Mouse (Mus musculus): ENCODE results near the gene Kcnk1. TPM values are rescaled to one million over a fixed set of nuclear protein-coding genes. Genes with fewer than 3 reads are reported as not detected.
A peak's percentile ranks its signal among the peaks of the same experiment; 100 is the strongest.

Kcnk1 gene
- polyA plus RNA-seq, 1 experiment from 2014 or later = 36.7 TPM

DNA sequence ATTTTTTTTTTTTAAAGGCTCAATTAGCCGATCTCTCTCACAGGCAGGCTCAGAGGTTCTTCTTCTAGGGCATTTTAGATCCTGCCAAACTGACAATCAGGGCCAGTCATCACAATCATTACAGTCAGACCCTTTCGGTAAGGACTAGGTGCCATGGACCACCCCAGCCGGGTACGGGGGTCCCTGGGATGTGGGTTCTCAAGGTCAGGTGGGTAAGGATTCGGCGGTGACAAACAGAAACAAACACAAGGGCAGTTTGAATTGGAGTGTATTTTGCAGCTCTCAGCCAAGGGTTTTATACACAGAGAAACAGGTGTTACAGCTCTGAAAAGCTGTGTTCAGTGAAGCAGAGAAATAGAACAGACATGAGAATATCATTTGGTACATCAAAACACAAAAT is 8.6 kb downstream of the Kcnk1 start:
- TF ChIP-seq CTCF (IDR thresholded peaks at IDR 0.05; ENCODE audit: low read depth) = no peak

DNA sequence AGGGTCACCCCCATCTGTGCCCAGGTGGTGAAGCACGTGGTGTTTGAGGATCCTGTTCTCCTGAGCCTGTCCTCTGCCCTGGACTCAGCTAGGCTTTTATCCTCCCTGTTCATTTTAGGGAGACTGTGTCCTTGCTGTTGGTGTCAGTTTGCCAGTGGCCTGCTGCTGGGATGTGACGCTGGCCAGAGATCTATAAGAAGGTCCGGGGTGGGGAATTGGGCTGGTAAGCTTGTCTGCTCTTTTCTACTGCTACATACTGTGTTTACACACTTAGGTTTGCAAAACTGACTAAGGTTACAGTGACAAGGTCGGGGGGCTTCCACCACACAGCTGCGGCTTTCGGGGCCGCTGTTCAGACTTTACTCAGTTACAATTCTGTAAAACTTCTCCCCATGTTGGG is 10.0 kb downstream of the Kcnk1 start:
- 75% methylated on average over 7 of the region's 7 CpGs for WGBS

More for the DNA sequence above, 8.6 kb downstream of the Kcnk1 start:
- no peak overlapping the region for H3K9ac ChIP-seq (ENCODE audit: low read depth, low read length)
- no peak for ATAC-seq
- WGBS = 91% methylated on average over 6 of the region's 6 CpGs
- H3K9me3 ChIP-seq (ENCODE audit: control insufficient read depth) = no peaks in the 10 kb centered on the region
- no peak overlapping the region for H3K4me3 ChIP-seq (ENCODE audit: low read depth, low read length)
- no peak overlapping the region for H3K4me2 ChIP-seq (replicated peaks; ENCODE audit: low read depth)
- peaks cover 6% of the 10 kb centered on the region; the same call in 1 of the 2 replicates for H3K4me1 ChIP-seq (replicated peaks; ENCODE audit: control insufficient read depth, insufficient read depth, low read length)
- no peaks in the 10 kb centered on the region for H3K36me3 ChIP-seq (ENCODE audit: control insufficient read depth, insufficient read depth)
- no peak overlapping the region for H3K27ac ChIP-seq (ENCODE audit: low read depth, low read length)
- no peaks in the 10 kb centered on the region for H3K27me3 ChIP-seq (replicated peaks; ENCODE audit: control insufficient read depth, insufficient read depth, low read length)

DNA sequence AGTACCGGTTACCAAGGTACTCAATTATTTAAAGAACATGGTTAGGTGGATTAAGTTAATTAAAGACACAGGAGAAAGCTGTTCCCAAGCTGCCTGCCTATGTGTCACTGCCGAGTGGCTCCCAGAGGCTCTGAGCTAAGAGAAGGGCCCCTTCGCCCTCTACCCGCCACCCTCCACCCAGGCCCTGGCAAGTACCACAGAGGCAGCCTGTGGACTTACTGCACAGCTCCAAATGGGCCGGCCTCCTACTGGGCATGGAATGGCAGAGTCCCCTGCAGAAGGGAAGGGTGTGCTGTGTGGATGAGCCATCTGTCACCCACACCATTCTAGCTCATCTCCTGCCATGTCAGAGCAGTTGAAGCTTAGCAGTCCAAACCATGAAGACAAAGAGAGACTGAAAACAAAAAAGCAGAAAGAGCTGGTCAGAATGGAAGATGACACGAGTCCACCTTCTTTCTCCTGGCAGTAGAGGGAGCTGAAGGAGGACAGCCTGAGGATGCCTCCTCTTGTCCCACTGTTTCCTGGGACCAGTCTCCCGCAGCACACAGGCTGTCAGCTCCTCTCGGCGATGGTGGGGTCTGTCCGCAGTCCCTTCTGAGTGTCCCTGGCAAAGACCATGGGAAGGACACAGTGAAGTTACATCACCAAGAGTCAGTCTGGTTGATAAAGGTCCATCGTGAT is 11.5 kb downstream of the Kcnk1 start:
- H3K9ac ChIP-seq (ENCODE audit: low read depth, low read length) = no peak overlapping the region
- no peaks in the 10 kb centered on the region for H3K27me3 ChIP-seq (replicated peaks; ENCODE audit: control insufficient read depth, insufficient read depth, low read length)
- peaks cover 7% of the 10 kb centered on the region; the same call in 1 of the 2 replicates for H3K4me1 ChIP-seq (replicated peaks; ENCODE audit: control insufficient read depth, insufficient read depth, low read length)
- WGBS = 86% methylated on average over 11 of the region's 11 CpGs
- no peak overlapping the region for H3K4me2 ChIP-seq (replicated peaks; ENCODE audit: low read depth)
- no peaks in the 10 kb centered on the region for H3K9me3 ChIP-seq (ENCODE audit: control insufficient read depth)
- ATAC-seq = no peak
- no peak overlapping the region for H3K27ac ChIP-seq (ENCODE audit: low read depth, low read length)
- no peaks in the 10 kb centered on the region for H3K36me3 ChIP-seq (ENCODE audit: control insufficient read depth, insufficient read depth)
- TF ChIP-seq CTCF (IDR thresholded peaks at IDR 0.05; ENCODE audit: low read depth) = no peak
- no peak overlapping the region for H3K4me3 ChIP-seq (ENCODE audit: low read depth, low read length)

More for the DNA sequence above, 10.0 kb downstream of the Kcnk1 start:
- Histone ChIP-seq H3K4me1 (replicated peaks; ENCODE audit: control insufficient read depth, insufficient read depth, low read length) (peaks cover 7% of the 10 kb centered on the region; the same call in 1 of the 2 replicates), H3K4me2 (replicated peaks; ENCODE audit: low read depth) (no peak overlapping the region), H3K4me3 (ENCODE audit: low read depth, low read length) (no peak overlapping the region), H3K36me3 (ENCODE audit: control insufficient read depth, insufficient read depth) (no peaks in the 10 kb centered on the region), H3K9me3 (ENCODE audit: control insufficient read depth) (no peaks in the 10 kb centered on the region), H3K9ac (ENCODE audit: low read depth, low read length) (no peak overlapping the region), H3K27me3 (replicated peaks; ENCODE audit: control insufficient read depth, insufficient read depth, low read length) (no peaks in the 10 kb centered on the region), H3K27ac (ENCODE audit: low read depth, low read length) (no peak overlapping the region)
- no peak for ATAC-seq
- TF ChIP-seq CTCF (IDR thresholded peaks at IDR 0.05; ENCODE audit: low read depth) = no peak

DNA sequence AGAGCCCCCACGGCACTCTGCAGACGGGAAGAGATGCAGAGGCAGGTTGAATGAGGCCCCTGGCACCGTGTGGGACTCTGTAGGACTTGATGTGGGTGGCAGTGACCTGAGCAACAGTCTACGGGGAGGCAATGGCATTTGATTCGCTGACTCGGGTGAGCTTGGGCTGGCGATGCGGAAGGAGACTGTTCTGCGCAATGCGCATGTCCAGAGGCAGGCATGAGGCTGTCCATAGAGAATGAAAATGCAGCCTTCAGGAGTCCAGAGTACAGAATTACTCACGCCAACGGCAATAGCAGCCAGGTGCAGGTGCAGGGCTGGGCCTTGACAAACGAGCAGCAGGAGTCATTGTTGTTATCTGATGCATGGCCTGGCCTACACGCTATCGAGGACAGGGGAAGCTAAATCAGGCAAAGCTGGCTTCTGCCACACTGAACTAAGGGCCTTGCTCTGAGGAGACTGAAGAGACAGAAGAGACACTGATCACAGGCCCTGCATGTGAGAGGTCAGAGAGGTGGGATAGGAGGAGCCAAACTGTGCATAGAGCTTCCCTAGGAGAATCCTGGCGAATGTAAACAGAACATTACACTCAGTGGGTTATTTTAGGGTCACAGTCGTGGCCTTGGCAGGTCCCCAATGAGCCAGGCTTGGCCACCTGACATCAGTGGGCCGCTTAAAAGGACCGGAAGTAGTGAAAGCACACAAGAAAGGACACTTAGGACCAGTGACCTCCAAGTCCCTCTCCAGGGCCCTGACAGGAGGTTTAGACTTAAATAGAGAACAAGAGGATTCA is 12.8 kb downstream of the Kcnk1 start:
- H3K9me3 ChIP-seq (ENCODE audit: control insufficient read depth) = no peaks in the 10 kb centered on the region
- ATAC-seq = peak; percentile 97
- peak; percentile 8; the same call in 1 of the 2 replicates for TF ChIP-seq CTCF (IDR thresholded peaks at IDR 0.05; ENCODE audit: low read depth)
- no peaks in the 10 kb centered on the region for H3K27me3 ChIP-seq (replicated peaks; ENCODE audit: control insufficient read depth, insufficient read depth, low read length)
- H3K4me3 ChIP-seq (ENCODE audit: low read depth, low read length) = no peak overlapping the region
- H3K4me1 ChIP-seq (replicated peaks; ENCODE audit: control insufficient read depth, insufficient read depth, low read length) = peaks cover 7% of the 10 kb centered on the region; the same call in 1 of the 2 replicates
- peak overlapping the region; percentile 86 for H3K27ac ChIP-seq (ENCODE audit: low read depth, low read length)
- H3K4me2 ChIP-seq (replicated peaks; ENCODE audit: low read depth) = 0 out of 2 replicates have a peak overlapping the region, but pooled peaks have one; percentile 24
- H3K9ac ChIP-seq (ENCODE audit: low read depth, low read length) = no peak overlapping the region
- no peaks in the 10 kb centered on the region for H3K36me3 ChIP-seq (ENCODE audit: control insufficient read depth, insufficient read depth)
- 38% methylated on average over 19 of the region's 19 CpGs for WGBS

DNA sequence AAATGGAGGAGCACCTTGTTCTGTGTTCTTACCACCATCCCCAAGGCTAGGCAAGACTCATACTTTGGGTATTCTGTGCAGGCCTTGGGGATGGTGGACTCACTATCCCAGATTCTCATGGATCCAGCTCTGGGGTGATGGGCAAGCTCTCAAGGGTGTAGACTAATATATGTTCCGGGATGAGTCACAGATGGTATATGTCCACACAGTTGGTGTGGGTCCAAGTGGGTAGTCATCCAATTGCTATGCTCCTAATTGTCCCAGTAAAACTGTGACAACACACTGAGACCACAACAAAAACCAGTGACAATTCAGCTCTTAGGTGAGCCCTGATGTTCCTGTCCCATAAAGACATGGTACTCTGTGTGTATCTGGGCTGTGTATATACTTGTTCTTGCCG is 14.0 kb downstream of the Kcnk1 start:
- WGBS = 75% methylated on average over 2 of the region's 2 CpGs
- H3K9ac ChIP-seq (ENCODE audit: low read depth, low read length) = no peak overlapping the region
- H3K27me3 ChIP-seq (replicated peaks; ENCODE audit: control insufficient read depth, insufficient read depth, low read length) = no peaks in the 10 kb centered on the region
- TF ChIP-seq CTCF (IDR thresholded peaks at IDR 0.05; ENCODE audit: low read depth) = no peak
- no peak for ATAC-seq
- H3K4me1 ChIP-seq (replicated peaks; ENCODE audit: control insufficient read depth, insufficient read depth, low read length) = peaks cover 7% of the 10 kb centered on the region; the same call in 1 of the 2 replicates
- no peak overlapping the region for H3K4me2 ChIP-seq (replicated peaks; ENCODE audit: low read depth)
- no peak overlapping the region for H3K4me3 ChIP-seq (ENCODE audit: low read depth, low read length)
- H3K9me3 ChIP-seq (ENCODE audit: control insufficient read depth) = no peaks in the 10 kb centered on the region
- no peaks in the 10 kb centered on the region; the same call in 1 of the 2 replicates for H3K36me3 ChIP-seq (ENCODE audit: control insufficient read depth, insufficient read depth)
- no peak overlapping the region for H3K27ac ChIP-seq (ENCODE audit: low read depth, low read length)

DNA sequence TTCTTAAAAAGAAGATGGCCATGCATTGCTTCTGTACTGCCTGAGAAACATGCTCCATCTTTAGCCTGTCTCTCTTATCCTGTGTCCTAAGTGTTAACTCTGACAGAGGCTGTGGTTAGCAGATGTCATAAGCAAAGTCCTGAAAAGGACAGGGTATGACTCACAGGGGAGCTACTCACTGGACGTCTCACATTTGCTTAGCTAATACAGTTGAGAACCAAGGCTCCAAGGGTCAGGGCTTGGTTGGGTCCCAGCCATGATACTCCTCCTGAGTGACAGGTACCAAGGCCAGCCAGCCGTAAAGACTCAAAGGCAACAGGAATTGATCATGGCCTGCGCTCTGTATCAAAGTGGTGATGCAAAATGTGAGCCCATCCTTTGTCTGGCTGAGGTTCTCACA is 15.9 kb downstream of the Kcnk1 start:
- Histone ChIP-seq H3K36me3 (ENCODE audit: control insufficient read depth, insufficient read depth) (no peaks in the 10 kb centered on the region; the same call in 1 of the 2 replicates), H3K27me3 (replicated peaks; ENCODE audit: control insufficient read depth, insufficient read depth, low read length) (no peaks in the 10 kb centered on the region), H3K4me1 (replicated peaks; ENCODE audit: control insufficient read depth, insufficient read depth, low read length) (peaks cover 10% of the 10 kb centered on the region; the same call in 1 of the 2 replicates), H3K4me2 (replicated peaks; ENCODE audit: low read depth) (no peak overlapping the region), H3K9me3 (ENCODE audit: control insufficient read depth) (no peaks in the 10 kb centered on the region), H3K4me3 (ENCODE audit: low read depth, low read length) (no peak overlapping the region), H3K9ac (ENCODE audit: low read depth, low read length) (no peak overlapping the region), H3K27ac (ENCODE audit: low read depth, low read length) (no peak overlapping the region)
- peak; percentile 46 for ATAC-seq
- TF ChIP-seq CTCF (IDR thresholded peaks at IDR 0.05; ENCODE audit: low read depth) = no peak
- 47% methylated on average over 3 of the region's 3 CpGs for WGBS
